Mouse (Mus musculus) ovary, postnatal 36 days (tissue): ENCODE data around the gene Rps27a.
"Not testable (repeated sequence)": the region's sequence is repeated elsewhere in the genome, so short reads cannot be mapped to it uniquely, and the experiment has no call there.

Experiments
- DNase-seq: peaks from one replicate; pipeline ENCODE4 v3.0.0; 2022; ENCODE audit warnings: low spot score, mixed read lengths

Gene Rps27a

DNA sequence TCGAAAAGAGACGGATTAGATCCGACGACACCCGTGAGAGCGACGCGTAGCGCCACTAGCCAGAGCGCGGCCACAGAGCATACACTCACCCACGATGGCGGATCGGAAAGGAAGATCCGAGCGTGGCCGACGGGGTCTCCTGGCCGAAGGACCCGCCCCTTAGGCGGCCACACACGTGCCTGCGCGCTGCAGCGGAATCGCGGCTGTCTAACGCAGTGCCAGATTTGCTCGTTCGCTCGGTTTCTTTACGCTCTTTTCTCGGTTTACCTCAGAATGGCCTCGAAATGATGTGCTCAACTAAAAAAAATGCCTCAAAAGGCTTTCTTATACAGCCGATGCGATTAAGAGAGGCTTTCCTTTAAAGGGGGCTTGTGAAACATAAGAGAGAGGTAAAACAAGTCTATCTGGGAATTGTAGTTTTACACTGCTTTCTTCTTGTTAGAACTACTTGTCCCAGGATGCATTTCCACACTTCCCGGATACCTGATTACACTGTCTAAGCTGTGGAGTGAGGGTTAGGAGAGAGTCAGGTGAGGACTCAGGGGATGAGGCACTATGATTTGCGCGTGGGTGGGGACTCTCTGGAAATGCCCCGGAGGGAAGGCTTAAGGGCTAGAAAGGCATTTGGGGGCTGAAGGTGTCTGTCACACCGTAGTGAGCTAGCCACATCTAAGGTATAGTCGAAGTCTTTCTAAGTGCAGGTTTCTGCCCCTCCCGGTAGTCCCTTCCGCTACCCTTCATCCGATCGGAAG, at the start of gene Rps27a, which contains the start of gene Clhc1:
Gene Rps27a (minus strand): TSS at position 358 of the 752 bp plus-strand sequence.
Gene Clhc1 (plus strand): TSS at position 199 of the 752 bp plus-strand sequence.
- peak; percentile 94 for DNase-seq

DNA sequence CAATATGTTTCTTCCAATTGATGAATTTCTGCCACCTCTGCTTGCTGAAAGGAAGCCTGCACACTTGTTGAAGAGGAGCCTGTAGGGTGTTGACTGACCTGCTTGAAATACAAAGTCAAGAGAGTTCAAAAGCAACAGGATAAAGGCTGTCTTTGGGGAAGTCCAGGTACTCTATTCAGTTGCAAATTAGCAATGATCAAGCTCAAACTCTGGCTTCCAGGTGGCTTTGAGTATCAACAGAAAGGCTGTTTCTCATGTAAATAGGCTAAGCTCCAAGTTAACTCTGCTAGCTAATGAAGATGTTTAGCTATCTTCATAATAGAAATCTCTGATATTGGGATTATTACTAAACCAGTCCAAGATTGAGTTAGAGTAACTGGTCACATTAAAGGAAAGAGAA, 49.2 kb upstream of the Rps27a start:
- no peak for DNase-seq

DNA sequence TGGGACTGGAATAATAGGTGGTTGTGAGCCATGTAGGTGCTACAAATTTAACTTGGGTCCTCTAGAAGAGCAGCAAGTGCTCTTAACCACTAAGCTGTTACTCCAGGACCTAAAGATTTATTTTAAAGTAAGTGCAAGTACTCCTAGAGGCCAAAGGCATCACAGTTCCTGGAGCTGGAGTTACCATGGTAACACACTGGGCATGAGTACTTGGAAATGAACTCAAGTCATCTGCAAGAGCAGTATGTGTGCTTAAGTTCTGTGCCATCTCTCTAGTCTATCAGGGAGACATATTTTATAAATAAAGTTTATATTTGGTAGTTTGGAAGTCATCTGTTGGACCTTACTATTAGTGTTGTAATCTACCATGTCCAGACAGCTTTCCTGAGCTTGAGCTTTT, 47.3 kb upstream of the Rps27a start:
- DNase-seq: no peak

DNA sequence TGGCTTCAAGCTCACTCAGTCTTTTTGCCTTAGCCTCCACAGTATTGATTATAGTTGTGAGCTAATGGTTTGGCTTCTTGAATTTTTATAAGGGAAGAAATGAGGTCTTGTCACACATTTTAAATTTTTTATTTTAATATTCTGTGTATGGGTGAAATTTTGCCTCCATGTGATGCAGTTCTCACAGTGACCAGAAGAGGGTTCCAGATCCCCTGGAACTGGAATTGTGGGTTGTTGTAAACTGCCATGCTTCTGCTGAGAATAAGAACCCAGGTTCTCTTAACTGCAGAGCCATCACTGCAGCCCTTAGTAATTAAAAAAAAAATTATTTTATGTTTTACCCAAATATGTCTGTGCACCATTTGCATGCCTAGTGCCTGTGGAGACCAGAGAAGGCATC, 31.7 kb upstream of the Rps27a start:
- no peak for DNase-seq

DNA sequence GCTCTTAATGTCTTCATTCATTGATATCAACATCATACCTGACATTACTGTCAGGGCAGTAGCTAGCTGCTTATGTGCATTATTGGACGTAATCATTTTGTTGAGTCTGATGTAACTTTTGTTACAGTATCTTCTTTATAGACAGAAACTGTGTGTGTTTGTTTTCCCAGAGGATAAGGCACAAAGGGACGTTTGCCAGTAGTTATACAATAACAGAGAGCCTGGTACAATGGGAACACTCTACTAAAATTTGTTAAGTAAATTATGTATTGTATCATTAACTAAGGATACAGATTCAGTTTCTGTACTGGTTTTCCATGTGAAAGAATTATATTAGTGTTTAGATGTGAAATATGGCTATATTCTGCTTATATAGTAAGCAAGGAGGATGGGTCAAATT, 24.7 kb upstream of the Rps27a start:
- no peak for DNase-seq

DNA sequence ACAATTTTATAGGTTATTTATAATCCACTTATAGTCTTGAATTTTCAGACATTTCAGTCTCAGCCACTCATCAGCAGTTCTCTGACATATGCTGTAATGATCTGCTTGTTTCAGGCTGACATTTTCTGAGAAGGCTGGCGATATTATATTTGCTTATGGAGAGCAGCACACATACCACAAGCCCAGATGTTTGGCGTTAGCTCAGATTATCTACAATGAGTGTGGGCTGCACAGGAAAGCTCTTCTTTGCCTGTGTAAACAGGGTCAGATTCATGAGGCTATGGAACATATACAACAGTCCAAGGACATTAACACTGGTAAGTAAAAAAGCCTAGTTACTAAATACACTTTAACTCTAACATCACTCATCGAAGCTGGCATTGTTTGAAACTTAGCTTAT, 23.6 kb upstream of the Rps27a start:
- DNase-seq: no peak

DNA sequence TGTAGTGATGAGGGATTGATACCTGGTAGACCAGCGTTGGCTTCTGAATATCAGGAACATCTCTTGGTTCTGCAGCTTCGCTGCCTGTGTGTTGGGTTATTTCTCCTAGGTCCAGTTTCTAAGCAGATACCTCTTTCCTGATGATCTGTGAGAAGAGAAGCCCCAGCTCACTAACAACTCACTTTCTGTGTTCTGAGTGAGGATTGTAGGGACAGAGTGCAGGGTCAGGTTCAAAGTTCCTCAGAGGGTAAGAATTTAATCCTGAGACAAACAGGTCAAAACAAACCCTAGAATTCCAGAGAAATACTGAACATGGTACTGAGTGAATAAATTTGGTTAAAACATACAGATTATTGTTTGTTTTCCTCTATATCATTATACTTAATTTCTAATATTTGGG, 15.5 kb upstream of the Rps27a start:
- DNase-seq: no peak

DNA sequence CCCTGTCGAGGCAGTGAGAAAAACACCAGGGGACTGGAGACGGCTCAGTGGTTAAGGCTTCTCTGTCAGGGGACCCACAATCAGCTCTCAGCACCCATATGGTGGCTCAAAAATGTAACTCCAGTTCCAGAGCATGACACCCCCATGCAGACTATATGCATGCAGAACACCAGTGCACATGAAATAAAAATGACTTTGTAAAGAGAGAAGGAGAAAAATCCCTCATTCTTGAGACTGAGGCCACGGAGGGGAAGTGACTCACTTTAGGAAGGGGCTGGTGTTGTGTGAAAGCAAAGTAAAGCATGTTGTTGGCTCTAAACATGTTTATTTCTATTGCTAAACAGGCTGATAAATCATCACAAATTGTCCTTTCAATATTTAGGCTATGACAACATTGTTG, 13.1 kb upstream of the Rps27a start:
- DNase-seq: no peak

DNA sequence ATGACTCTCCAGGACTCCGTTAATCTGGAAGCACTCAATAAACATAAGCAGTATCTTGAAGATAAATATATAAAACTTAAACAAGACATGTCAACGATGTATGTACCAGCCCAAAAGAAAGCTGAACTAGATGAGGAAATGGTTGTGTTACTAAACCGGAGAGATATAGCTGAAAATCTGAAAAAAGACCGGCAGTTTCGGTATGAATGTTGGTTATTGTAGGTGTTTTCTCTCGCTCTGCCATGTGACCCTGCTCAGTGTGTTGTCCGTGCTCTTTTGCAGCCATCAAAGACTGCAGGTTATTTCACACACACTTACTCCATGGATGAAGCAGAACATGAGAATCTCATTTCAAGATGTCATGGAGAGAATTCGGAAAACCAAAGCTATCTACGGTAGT, 12.5 kb upstream of the Rps27a start:
- no peak for DNase-seq

DNA sequence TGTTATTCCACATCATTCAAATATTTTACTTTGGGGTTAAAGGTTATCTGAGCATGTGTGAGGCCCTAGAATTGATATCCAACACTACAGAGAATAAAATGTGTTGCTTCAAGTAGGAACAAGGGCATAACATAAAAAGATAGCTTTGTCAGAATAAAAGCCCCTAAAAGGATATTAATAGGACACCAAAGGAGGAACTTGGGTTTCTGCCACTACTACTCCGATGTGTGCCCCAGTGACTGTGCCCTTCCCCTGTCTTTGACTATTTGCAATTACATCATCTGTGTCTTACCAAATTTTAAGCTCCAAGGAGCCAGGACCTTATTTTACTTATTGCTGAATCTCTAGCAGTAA, 1.5 kb upstream of the Rps27a start:
- DNase-seq: no peak

DNA sequence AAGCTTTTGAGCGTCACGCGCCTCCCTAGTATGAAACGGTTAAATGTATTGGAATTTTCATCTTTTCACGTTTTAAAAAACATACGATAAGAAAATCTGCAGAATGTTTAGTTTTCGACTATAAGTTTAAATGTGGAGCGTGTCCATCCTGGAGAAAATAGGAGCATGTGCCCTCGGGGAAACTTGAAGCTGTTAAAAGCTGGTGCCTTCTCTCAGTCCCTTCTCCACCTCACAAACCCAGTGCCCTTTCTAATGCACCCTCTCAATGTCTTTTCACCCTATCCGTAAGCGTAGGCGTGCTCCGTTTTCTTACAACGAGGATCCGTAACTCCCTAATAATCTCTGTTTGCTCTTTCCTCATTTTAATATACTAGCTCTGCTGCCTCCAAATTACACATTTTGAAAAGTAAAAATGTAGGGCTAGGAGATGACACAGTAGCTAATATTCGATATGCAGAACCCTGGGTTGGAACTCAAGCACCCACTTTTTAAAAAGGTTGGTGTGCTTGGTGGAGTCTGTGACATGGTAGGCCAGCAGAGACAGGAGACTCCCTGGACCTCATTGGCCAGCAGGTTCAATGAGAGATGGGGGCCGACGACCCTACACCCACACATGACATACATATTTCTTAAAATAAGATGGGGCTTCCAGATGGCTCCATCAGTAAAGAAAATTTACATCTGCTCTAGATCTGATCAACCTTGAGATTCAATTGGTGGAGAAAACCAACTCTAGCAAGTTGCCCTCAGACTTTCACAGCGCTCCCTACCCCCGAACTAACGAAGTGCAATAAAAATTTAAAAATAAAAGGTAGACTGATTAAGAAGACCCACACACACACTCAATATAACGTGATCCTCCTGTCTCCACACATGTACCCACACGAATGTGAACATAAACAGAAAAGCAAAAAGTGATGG, 855 bp upstream of the Rps27a start:
- no peak for DNase-seq

DNA sequence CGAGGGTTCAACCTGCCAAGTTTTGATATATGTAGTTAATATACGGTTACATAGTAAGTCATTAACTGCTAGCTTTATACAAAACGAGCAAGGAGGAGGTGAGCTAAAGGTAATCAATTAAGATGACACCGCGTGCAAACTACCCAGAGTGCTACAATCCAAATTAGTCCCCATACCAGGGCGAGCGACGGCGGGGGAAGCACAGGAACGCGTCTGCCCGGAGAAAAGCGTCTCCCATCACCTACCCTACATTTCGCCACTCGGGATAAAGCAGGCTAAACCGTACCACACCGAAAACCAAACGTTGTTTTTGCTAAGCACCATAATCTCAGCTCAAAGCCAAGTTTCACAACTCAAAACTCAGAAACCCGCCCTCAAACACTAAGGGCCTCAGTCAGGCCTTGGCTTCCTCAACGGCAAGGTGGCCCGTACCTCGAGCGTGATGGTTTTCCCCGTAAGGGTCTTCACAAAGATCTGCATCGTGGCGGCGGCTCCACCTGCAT, 609 bp downstream of the Rps27a start:
- no peak for DNase-seq

DNA sequence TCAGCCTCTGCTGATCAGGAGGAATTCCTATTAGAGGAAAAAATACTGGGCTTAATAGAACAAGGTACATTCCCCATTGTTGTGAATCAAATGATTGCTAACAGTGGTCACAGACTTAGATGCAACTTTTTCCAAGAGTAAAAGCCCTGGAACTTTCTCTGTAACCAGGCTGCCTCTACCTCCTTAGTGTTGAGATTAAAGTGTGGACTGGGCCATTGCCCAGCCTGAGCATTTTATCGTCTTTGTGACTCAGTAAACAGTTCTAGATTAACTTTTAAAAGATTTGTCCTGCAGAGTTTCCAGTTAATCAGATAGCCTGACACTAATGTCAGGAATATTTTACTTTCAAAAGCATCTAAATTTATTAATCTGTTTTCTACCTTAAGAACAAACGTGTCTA, 1.1 kb downstream of the Rps27a start:
- DNase-seq: no peak

DNA sequence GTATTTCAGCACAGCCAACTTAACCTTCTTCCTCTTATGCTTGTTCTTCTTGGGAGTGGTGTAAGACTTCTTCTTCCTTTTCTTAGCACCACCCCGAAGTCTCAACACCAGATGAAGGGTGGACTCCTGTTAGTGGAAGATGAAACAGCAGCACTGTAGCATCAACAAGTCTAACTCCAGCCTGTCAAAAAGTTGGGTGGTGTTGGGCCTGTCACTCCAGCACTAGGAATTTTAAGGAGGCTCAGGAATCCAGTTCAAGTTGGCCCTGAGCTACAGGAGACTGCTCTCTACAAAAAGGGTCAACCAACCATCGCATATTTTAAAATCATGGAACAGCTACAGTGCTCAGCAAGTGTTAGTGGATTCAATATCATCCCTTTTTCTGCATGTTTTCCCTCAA, 1.6 kb downstream of the Rps27a start:
- not testable (repeated sequence) for DNase-seq

DNA sequence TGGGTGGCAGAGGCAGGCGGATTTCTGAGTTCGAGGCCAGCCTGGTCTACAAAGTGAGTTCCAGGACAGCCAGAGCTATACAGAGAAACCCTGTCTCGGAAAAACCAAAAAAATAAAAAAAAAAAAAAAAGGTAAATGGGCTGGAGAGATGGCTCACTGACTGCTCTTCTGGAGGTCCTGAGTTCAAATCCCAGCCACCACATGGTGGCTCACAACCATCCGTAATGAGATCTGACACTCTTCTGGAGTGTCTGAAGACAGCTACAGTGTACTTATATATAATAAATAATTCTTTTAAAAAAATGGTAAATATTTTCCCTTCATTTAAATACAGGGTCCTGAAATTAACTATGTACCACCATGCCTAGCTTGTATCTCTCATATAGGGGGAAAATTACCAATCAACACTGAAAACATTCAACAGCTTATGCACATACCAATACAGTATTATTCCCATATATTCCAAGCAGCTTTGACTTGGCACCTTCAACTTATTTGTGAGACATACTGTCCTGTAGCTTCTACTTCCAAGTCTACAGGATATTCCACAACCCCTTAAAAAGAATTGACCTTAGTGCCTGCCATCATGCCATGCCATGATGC, 2.7 kb downstream of the Rps27a start:
- not testable (repeated sequence) for DNase-seq

DNA sequence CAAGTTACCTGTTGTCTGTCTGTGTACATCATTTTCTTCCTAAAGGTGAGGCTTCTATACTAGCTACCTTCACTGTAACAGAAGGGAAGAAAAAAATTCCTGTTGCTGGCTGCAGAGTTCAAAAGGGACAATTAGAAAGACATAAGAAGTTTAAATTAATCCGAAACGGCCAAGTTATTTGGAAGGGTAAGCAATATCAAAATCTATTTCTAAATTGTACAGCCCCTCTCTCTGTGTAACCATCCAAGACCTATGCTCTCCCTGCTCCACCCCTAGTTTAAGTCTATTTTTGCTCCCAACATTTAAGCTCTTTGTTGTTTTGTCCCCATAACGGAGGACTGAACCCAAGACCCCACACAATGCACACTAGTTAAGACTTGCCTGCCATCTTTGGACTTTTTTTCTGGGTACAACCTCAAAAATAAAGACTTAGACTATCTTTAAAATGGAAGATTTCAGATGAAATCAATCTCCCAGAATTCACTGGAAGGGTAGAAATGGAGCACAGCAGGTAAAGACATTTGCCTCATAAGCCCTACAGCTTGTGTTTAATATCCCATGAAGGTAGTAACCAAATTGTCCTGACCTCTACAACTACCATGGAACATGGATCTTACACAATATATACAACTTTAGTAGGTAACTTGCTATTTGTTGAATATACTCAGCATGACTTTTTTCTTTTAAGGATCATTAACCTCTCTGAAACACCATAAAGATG, 3.5 kb downstream of the Rps27a start:
- no peak for DNase-seq

DNA sequence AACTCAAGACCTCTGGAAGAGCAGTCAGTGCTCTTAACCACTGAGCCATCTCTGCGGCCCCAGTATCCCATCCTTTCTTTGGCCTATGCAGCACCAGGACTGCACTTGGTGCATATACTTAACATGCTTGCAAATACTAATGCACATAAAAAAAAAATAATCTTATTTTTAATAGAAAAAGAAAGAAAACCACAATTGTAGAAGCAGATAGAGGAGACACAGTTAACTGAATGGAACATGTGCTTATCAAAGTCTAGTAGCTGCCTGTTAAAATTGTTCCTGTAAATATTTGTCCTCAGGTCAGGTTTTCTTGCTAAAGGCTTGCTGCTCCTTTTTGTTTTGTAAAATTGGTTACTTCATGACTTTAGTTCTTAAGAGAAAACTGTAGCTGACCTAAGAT, 9.7 kb downstream of the Rps27a start:
- DNase-seq: no peak

DNA sequence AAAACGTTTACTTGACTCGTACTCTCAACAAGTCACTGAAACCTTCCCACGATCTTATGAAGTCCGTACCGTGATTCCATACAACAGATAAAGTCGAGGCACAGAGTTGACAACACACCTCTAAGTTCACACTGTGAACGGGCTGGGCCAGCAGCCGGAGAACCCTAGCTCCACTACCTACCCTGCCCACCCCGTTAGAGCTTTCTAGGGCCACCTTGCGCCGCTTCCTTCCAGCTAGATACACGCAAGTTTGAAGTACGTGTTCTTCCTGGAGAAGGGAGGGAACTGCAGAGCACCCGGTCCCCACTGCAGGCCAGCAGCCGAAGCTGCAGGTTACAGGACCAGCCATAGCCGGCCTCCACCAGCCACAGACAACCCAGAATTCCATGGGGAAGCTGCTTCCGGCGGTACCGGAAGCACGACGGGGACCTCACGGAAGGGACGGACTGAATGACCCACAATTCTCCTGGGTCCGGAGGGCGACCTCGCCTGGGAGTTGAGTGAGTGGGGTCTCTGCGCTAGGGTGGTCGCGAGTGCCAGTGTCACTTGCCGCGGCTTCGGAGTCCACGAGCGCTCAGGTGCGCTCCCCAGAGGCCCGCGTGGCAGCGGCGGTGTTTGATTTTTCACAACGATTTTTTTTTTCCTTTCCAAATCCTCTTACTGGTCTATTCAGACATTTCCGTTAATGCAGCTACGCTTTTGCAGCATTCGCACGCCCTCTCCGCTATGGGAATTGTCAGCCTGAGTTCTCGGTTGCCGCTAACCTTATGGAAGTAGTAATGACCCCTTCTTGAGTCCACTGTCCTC, 21.7 kb downstream of the Rps27a start, which contains the start of gene Mtif2:
Gene Mtif2 (plus strand): TSS at position 421 of the 807 bp plus-strand sequence.
- peak; percentile 78 for DNase-seq

DNA sequence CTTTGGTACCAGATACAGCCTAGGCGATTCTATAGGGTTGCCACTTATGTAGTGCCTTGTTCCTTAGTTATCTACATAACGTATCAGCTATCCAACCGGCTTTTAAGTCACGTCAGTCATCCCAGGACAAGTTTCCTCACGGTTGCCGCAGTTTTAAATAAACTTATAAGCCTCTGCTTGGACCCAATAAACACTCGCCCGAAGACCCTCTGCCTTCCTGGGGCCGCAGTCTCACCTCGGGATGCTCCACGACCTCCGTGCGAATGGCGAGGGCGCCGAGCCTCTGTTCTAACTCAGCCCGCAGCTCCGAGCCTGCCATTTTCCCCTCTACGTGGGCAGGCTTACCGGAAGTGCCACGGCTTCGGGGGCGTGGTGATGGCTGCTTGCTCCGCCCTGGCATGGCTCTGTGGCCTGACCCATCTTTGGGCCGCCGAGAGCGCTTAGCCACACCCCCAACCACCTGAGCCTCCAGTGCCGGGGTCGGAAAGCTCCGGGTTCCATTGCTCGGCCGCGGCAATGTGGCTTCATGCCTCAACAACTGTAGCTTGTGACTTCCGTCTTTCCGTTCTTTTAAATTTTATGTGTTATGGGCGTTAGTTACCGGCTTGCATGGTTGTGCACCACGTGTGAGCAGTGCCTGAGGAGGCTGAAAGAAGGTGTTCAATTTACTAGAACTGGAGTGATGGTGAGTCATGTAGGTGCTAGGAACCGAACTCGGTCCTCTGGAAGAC, 33.1 kb downstream of the Rps27a start, which contains the start of gene Prorsd1:
Gene Prorsd1 (minus strand): TSS at position 352 of the 731 bp plus-strand sequence.
- peak; percentile 91 for DNase-seq

DNA sequence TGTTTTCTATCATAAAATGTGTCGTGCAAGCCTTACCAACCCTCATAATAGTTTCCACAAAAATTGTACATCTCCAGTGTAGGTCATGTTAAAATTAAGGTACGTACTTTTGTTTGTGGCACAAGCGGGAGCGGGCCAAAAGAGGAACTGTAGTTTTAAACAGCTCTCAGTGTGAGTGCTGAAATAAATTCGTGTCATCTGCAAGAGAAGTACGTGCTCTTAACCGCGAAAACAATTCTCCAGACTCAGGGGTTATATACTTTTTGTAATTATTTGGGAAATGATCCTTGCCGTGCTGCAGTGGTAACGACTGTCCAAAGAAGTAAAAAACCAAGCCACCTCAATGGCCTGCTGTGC, 33.6 kb downstream of the Rps27a start:
- DNase-seq: no peak
